Mouse (Mus musculus) liver (tissue): ENCODE measurements at regions not wholly inside any gene's neighbourhood (a gene's known extent, or its start where the extent isn't known, plus 50 kb on each side); places are given as distances from the start of the nearest gene placed in this dataset.
"Not testable (repeated sequence)": the region's sequence is repeated elsewhere in the genome, so short reads cannot be mapped to it uniquely, and the experiment has no call there.

Experiments
- DNase-seq: peaks from one replicate; pipeline ENCODE4 v3.0.0-alpha.2; 2020; ENCODE audit warnings: mixed read lengths

DNA sequence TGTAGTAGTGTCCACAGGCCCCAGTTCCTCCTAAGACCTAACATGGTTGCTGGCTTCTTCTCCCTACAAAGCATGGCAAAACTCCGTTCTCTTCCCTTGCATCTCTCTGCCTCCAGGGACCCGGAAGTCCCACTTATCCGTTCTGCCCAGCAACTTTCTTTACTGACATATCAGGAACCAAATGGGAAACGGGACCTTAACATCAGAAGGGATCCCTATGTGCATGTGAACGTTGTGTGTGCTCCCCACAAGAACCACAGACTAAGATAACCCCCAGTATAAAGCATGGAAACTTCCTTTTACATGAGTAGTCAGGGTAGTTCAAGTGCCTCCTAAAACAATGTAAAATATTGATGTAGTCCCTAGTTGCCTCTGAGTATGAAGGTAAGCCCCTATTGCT lies 61.6 kb downstream of the Zxdb start:
- DNase-seq: no peak

DNA sequence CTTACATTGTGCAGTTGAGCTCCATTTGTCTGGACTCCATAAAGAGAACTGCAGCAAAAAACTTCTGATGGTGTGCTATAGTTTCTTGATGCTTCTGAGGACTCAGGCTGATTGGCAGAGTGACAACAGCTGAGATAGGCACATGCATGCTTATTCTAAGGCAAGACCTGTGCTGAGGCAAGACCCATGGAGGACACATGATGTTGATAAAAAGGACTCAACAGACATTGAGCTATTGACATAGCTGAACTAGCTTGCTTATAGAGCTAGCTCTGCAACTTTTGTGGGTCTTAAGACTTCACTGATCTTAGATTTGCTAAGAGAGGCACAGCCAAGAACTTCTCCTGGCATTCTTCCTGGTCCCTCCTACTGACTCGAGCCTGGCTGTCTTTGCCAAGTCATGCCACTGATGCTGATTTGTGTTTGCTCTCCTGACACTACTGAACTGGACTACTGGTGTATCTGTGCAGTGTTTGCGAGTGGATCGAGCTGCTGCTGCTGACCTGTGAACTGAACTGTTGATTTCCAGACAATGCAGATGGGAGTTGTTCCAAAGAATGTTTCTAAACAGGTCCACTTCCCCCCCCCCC lies 64.1 kb downstream of the Zxdb start:
- DNase-seq: no peak

DNA sequence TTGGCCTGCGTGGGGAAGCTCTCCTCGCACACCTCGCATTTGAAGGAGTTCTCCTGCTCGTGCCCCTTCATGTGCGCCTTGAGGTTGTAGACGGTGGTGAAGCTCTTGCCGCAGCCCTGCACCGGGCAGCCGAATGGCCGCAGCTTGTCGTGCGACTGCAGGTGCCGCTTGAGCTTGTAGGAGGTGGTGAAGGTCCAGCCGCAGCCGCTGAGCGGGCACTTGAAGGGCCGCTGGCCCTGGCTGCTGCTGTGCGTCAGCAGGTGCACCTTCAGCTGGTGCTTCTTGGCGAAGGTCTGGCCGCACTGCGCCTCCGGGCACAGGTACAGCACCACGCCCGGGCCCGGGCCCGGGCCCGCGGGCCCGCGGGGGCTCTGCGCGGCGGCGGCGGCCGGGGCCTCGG lies 72.5 kb downstream of the Zxdb start:
- DNase-seq: not testable (repeated sequence)

DNA sequence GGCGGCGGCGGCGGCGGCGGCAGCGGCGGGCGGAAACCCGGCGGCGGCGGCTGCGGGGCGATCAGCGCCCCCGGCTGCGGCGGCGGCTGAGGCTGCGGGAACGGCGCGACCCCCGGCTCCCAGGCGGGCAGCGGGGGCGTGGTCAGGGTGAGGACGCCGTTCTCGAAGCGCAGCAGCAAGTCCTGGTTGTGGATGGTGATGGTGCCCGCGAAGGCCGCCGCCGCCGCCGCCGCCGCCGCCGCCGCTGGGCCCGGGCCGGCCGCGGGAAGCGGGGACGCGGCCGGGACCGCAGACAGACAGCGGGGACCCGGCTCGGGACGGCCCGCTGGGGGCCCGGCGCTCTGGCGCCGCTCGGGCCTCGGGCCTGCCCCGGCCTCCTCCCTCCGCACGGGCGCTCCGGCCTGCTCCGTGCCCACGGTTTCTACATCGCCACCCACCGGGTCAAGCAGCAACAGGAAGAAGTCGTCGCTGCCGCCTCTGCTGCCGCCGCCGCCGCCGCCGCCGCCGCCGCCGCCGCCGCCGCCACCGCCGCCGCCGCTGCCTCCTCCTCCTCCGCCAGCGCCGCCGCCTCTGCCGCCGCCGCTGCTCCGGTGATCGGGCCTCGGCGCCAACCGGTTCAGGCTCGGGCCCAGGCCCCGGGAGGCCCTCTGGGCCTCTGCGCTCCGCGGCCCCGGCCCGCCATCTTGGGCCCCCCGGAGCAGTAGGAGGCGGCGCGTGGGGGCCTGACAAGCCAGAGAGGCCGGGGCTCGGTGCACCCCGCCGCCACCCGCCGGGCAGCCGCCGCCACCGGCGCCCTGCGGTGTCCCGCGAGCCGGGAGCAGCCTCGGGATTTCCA lies 73.2 kb downstream of the Zxdb start:
- DNase-seq: not testable (repeated sequence)

DNA sequence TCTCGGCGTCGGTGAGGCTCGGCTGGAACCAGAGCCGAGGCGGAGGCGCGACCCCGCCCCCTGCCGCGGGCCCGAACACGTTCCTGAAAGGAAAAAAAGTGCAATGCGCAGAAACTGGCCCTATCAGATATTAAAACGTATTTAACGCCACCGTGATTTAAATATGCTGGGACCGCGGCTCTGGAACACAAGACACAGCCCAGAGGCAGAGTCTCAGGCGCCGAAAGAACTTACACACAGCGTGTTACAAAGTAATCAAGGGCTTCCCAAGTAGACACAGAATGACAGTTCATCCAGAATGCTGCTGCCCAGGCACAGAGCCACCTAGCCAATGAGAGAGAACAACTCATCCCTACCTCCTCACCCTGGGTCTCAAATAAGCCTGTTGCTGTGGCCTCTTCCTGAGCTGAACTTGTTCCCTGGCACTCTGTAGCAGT lies 73.8 kb downstream of the Zxdb start:
- not testable (repeated sequence) for DNase-seq

DNA sequence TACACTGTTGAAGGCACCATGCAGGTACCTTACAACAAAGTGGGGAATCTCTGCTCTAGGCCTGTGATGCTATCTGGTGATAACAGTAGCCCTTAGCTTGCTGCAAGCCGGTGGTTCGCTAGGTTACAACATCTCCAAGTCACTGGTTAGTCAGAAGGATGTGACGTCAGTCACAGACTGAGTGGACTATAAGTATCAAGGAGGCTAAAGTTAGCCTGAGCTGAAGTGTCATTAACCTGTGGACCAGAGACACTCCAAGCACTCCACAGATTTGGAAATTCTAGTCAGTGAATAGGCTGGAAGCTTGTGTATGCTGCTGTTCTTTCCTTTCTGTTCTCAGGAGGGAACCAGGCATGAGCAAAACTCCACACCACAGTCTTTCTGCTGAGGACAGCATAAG lies 88.4 kb downstream of the Zxdb start:
- not testable (repeated sequence) for DNase-seq

DNA sequence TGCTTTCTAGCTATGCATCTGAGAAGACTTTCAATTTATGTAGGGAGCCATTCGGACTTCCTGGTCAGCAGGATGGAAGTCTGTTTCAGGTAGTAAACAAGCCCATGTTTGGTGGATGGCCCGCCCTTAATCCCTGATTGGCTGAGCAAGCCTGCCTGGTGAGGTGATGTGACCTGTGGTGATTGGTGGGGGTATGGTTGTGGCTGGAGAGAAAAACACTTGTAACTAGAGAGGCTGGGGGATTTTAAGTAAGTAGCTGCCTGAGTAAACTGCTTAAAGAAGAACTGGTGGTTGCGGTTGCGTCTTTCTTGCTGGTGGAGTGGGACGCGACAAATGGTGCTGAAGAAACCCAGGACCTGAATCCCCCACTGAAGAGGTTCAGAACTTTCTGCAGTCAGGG lies 103.2 kb downstream of the Zxdb start:
- not testable (repeated sequence) for DNase-seq

DNA sequence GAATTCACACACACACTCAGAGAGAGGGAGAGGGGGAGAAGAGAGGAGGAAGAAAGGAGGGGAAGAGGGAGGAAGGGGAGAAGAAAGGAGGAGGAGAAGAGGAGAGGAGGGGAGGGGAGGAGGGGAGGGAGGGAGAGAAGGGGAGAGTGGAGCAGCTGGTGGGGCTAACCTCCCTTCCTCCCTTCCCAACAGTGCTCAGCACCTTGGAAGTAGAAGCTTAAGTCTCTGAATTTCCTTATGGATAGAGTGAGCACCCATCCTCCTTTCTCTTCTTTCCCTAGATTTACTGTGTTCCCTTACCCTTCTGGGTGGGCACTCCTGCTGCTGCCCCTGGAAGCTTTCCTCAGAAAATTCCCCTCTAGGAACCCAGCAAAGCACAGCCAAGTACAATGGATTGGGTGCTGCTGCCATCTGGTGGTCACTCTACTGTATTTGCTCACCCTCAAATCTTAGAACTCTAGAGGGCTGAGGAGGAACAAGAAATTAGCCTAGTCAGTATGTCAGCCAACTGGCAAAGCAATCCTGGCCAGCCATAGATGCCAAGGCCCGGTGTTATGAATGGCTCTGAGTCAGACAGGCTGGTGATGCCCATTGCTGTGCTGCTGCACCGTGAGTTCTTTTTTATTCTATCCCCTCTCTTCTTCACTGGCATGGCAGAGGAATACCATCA lies 119.9 kb downstream of the Zxdb start:
- DNase-seq: not testable (repeated sequence)

DNA sequence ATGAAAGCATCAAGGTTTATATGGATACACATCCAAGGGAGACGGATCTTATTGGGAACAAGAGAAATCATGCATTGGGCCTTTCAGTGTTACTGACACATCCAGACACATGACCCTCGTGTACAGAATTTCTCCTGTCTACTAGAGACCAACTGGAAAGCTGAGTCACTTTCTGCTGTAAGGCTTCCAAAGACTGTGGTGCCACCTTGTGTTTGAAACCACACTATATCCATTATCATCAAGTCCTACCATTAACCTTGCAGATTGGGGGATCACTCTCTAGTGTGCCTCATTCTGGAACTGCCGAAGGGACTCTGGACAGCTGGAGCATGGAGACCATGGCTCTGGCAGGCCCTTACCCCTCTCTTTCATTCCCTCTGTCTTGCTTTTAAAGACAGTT lies 125.2 kb downstream of the Zxdb start:
- not testable (repeated sequence) for DNase-seq

DNA sequence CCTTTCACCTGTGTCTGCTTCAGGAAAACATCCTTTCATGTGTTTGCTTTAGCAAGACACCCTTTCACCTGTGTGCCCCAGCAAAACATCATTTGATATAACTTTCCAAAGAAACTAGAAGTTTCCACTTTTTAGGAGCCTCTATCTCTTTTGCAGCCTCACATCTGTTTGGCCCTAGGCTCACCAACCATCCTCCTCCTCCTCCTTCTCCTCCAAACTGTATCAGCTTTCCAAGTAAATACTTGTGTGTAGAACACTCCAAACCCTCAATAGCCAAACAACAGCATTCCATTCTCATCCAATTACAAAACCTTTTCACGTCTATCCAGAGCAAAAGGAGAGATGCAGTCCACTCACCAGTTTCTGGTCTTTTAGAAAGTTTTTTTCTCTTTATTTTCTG lies 133.1 kb downstream of the Zxdb start:
- no peak for DNase-seq

DNA sequence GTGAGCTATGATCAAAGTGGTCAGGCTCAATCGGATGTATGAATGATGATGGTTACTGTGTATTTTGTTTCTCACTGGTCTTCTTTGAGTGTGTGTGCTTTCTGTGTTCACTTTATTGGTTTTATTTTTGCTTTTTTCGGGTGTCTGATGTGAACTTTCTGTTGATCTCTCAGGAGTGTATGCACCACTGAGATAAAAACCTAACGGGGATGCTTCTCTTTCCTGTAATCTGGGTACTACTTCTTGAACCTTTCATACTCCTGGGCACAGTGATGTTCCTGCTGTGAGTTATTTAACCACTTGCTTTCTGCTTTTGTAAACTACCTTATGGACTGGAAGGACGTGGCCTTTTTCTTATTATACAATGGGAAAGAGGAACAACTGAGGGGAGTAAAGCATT lies 133.6 kb downstream of the Zxdb start:
- no peak for DNase-seq

DNA sequence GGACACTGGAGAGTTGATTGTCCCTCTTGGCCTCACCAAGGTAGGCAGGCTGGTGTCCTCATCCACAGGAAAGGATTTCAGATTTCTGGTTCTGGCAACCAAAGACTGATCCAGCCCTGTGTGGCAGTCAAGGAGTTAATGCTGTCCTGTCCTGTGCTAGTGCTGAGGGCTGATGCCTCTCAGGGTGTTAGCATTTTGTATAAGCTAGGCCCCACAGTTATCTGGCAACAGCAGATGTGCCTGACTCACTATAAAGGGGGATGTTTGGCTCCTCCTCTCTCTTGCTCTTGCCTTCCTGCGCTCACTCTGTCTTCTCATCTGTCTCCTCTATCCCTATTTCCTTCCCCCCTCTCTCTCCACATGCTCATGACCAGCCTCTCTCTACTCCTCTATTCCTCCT lies 138.8 kb downstream of the Zxdb start:
- DNase-seq: peak; percentile 76

DNA sequence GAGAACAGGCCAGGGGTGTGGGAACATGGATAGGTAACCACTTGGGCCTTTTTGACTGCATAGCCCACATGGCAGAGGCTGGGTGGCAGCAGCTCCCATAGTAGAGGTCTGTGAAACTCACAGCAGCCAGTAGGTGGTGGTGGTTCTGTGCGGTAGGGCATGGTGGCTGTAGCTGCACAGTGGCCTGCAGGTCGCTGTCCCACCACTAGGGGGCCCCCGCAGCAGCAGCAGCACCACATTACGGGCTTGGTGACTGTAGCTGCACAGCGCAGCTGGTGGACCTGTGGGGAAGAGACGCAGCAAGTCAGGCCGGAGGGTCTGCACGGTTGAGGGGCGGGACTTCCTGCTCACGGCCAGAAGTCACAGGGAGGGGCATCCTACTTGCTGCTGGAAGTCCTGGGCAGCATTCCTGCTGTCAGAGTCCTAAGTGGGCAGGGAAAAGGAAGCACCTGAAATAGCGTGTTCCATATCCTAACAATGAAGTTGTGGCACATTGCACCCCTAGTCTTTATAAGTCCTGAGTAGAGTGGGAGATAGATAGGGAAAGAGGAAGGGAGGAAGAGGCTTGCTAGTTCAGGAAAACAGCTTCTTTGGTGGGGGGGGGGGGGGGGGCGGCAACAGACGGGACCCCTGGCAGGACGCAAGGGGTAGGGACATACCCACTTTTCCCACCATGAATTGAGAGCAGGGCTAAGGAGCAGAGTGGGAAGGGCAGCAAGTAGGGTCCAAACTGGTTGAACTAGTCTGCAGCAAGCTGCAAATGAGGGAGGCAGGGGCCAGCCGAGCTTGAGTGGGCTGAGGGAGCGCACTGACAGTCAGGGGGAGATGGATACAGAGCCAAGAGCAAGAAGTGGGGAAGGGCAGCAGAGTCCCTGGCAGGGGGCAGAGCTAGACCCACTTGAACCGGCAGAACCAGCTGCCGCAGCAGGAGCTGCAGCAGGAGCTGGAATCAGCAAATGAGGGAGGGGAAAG lies 141.4 kb downstream of the Zxdb start:
- peak; percentile 94 for DNase-seq

DNA sequence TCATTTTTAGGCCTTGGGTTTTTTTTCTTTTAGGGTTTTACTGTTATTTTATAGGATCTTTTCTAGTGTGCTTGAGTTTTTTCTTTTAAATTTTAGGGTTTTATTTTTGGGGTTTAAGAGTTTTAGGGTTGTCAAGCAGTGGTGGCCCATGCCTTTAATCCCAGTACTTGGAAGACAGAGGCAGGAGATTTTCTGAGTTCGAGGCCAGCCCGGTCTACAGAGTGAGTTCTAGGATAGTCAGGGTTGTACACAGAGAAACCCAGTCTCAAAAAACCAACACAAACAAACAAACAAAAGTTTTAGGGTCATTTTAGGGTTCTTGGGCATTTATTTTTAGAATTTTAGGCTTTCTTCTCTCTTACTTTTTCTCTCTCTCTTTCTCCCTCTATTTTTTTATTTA lies 142.9 kb downstream of the Spin4 start:
- not testable (repeated sequence) for DNase-seq
